Mouse (Mus musculus) stomach, embryonic 14.5 days (tissue): ENCODE measurements around the gene Trnau1ap. TPM values are rescaled to one million over a fixed set of nuclear protein-coding genes. Genes with fewer than 3 reads are reported as not detected.

ENCODE experiments used
- ATAC-seq: fragments of 200-750 bp; cut with Nextera tagmentation; 2 replicates; pipeline ENCODE4 v1.8.0; 2017; ENCODE audit warnings: low read depth, moderate TSS enrichment; ENCODE audit not compliant: insufficient number of reproducible peaks, insufficient read depth, low FRiP score
- H3K27ac ChIP-seq: fragments of 300-500 bp; sonication (generic); 2 replicates; pipeline ENCODE4 v1.5.1; 2014; ENCODE audit warnings: mild to moderate bottlenecking, low read length, moderate library complexity, mixed read lengths
- H3K27me3 ChIP-seq: fragments of 300-500 bp; sonication (generic); 2 replicates; pipeline ENCODE4 v1.6.1; 2014; ENCODE audit warnings: low read length, control low read depth, mixed read lengths; ENCODE audit not compliant: control insufficient read depth, insufficient read depth
- H3K36me3 ChIP-seq: fragments of 300-500 bp; sonication (generic); 2 replicates; pipeline ENCODE4 v1.6.1; 2014; ENCODE audit warnings: mild to moderate bottlenecking, control low read depth, low read length, moderate library complexity, mixed read lengths; ENCODE audit not compliant: control insufficient read depth, insufficient read depth
- H3K4me1 ChIP-seq: fragments of 300-500 bp; sonication (generic); 2 replicates; pipeline ENCODE4 v1.6.1; 2014; ENCODE audit warnings: low read length, control low read depth, mixed read lengths; ENCODE audit not compliant: control insufficient read depth, insufficient read depth
- H3K4me2 ChIP-seq: fragments of 300-500 bp; sonication (generic); replicated peaks from 2 replicates; pipeline ENCODE4 v1.6.1; 2014; ENCODE audit warnings: low read depth, low read length, control low read depth
- H3K4me3 ChIP-seq: fragments of 300-500 bp; sonication (generic); 2 replicates; pipeline ENCODE4 v1.5.1; 2014; ENCODE audit warnings: low read depth, low read length, control low read depth
- H3K9ac ChIP-seq: fragments of 300-500 bp; sonication (generic); replicated peaks from 2 replicates; pipeline ENCODE4 v1.6.1; 2014; ENCODE audit warnings: low read depth, mild to moderate bottlenecking, control low read depth, low read length, moderate library complexity, mixed read lengths
- H3K9me3 ChIP-seq: fragments of 300-500 bp; sonication (generic); 2 replicates; pipeline ENCODE4 v1.6.1; 2016; ENCODE audit warnings: low read depth, low read length, control low read depth; ENCODE audit not compliant: control insufficient read depth
- WGBS: fragments of 180-500 bp; shearing (Covaris S2); extraction: QIAGEN DNeasy Blood & Tissue Kit; methylation state at CpG from one replicate; pipeline ENCODE4 v1.1.7; 2014; 5-methylcytosine and 5-hydroxymethylcytosine counted together
- polyA plus RNA-seq: library from polyadenylated mRNA; unstranded; fragments of >200 nt; fragmentation: Nextera tagmentation; extraction: Ambion mirVana; gene quantifications from 2 replicates; pipeline ENCODE4 v1.2.1, GENCODE M21; 2014

Trnau1ap gene
- polyA plus RNA-seq, result 68.3 and 74.8 TPM in 2 replicates

- WGBS, result under 1% methylated on average over 52 of the region's 52 CpGs
- peak within 1 kb of the TSS; percentile 82 for H3K9ac ChIP-seq
- H3K4me1 ChIP-seq, result 0 out of 2 replicates have a peak, but pooled peaks cover 8% of the 10 kb centered on the region
- H3K36me3 ChIP-seq, result peaks cover 39% of the 10 kb centered on the region
- peak within 1 kb of the TSS; percentile 83 for H3K4me2 ChIP-seq
- H3K4me3 ChIP-seq, result peak within 1 kb of the TSS; percentile 79
- no peaks in the 10 kb centered on the region for H3K27me3 ChIP-seq
- peak within 1 kb of the TSS; percentile 87 for H3K27ac ChIP-seq
- H3K9me3 ChIP-seq, result no peaks in the 10 kb centered on the region
- peak; percentile 93 for ATAC-seq
Observed at GRCm38 (mm10) chr4:132329115-132329834, at the start of gene Trnau1ap. Gene Trnau1ap, minus strand, starts transcription at chr4:132329538.

DNA sequence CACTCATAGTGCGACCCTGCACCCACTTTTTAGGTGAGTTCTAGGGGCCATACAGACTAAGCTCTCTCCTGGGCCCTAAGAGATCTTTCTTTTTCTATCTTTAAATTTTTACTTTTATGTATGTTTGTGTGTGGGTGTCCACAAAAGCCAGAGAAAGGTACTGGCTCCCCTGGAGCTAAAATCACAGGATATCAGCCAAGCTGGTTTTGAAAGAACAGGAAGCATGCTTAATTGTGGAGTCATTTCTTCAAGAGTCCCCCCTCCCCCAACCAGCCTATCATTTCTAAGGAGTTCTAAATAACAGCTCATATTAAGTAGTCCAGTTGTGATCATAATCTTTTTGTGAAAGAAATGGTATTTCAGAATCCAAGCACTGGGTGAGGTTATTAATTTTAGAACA lies 44.5 kb upstream of the Trnau1ap start:
- Histone ChIP-seq H3K27ac (no peak overlapping the region), H3K9me3 (no peaks in the 10 kb centered on the region), H3K4me2 (no peak overlapping the region), H3K4me1 (no peaks in the 10 kb centered on the region), H3K27me3 (no peaks in the 10 kb centered on the region), H3K36me3 (peaks cover 52% of the 10 kb centered on the region), H3K4me3 (no peak overlapping the region), H3K9ac (no peak overlapping the region)
- no peak for ATAC-seq
- 93% methylated on average over 1 of the region's 1 CpGs for WGBS

GRCm38 (mm10) chr4:132369953-132370750 lies 40.8 kb upstream of the Trnau1ap start:
- Histone ChIP-seq H3K9me3 (no peaks in the 10 kb centered on the region), H3K4me3 (no peak overlapping the region), H3K27ac (no peak overlapping the region), H3K4me1 (no peaks in the 10 kb centered on the region), H3K36me3 (peaks cover 56% of the 10 kb centered on the region), H3K9ac (no peak overlapping the region), H3K4me2 (no peak overlapping the region), H3K27me3 (no peaks in the 10 kb centered on the region)
- 80% methylated on average over 8 of the region's 8 CpGs for WGBS
- no peak for ATAC-seq

DNA sequence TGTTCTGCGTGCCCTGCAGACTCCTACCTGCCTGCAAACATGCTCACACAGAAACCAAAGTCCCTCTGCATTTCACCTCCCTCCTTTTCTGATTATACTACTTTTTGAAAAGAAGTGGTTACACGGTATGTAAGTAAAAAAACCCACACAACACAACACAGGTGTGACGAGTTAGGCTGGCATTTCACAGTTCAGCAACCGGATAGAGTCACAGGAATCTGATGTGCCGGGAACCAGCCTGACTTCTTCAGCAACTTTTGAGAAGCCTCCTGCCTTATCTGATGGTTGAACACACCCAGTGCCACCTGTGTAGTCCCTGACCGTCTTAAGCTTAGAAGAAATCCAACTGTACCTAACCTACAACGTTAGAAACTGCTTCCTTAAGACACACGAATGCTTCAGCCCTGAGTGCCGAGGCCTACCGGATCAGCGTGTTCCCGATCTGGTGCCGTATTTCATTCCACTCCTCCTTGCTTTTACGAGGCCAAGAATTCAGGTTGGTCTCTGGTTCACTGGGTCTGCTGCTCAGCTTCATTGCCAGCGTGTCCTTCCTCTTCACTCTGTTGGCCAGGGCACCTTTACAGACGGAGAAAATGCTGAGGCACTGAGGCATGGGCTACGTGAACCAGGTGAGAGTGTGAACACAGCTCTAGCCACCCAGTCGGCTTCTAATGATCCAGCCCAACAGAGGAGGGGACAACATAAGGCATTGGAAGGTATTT lies 38.3 kb upstream of the Trnau1ap start:
- H3K9me3 ChIP-seq, result no peaks in the 10 kb centered on the region
- peaks cover 68% of the 10 kb centered on the region for H3K36me3 ChIP-seq
- H3K27me3 ChIP-seq, result no peaks in the 10 kb centered on the region
- H3K4me2 ChIP-seq, result no peak overlapping the region
- no peak overlapping the region for H3K27ac ChIP-seq
- WGBS, result 91% methylated on average over 18 of the region's 18 CpGs
- ATAC-seq, result no peak
- no peak overlapping the region for H3K4me3 ChIP-seq
- H3K4me1 ChIP-seq, result no peaks in the 10 kb centered on the region
- no peak overlapping the region for H3K9ac ChIP-seq

GRCm38 (mm10) chr4:132365450-132366060 lies 36.2 kb upstream of the Trnau1ap start:
- Histone ChIP-seq H3K4me1 (no peaks in the 10 kb centered on the region), H3K27ac (no peak overlapping the region), H3K9ac (no peak overlapping the region), H3K27me3 (no peaks in the 10 kb centered on the region), H3K4me2 (no peak overlapping the region), H3K4me3 (no peak overlapping the region), H3K36me3 (peaks cover 67% of the 10 kb centered on the region), H3K9me3 (no peaks in the 10 kb centered on the region)
- no peak for ATAC-seq
- WGBS, result 56% methylated on average over 13 of the region's 13 CpGs

- WGBS, result 94% methylated on average over 11 of the region's 11 CpGs
- Histone ChIP-seq H3K4me3 (no peak overlapping the region), H3K27me3 (no peaks in the 10 kb centered on the region), H3K27ac (no peak overlapping the region), H3K36me3 (peaks cover 66% of the 10 kb centered on the region), H3K4me2 (no peak overlapping the region), H3K4me1 (no peaks in the 10 kb centered on the region), H3K9me3 (no peaks in the 10 kb centered on the region), H3K9ac (no peak overlapping the region)
- no peak for ATAC-seq
Observed at GRCm38 (mm10) chr4:132363487-132363886, 34.1 kb upstream of the Trnau1ap start.

- Histone ChIP-seq H3K4me3 (no peak overlapping the region), H3K27me3 (no peaks in the 10 kb centered on the region), H3K36me3 (peaks cover 59% of the 10 kb centered on the region), H3K9me3 (no peaks in the 10 kb centered on the region), H3K4me2 (no peak overlapping the region), H3K27ac (no peak overlapping the region), H3K4me1 (no peaks in the 10 kb centered on the region), H3K9ac (no peak overlapping the region)
- 89% methylated on average over 3 of the region's 4 CpGs for WGBS
- no peak for ATAC-seq
Observed at GRCm38 (mm10) chr4:132359510-132359909, 30.2 kb upstream of the Trnau1ap start.

DNA sequence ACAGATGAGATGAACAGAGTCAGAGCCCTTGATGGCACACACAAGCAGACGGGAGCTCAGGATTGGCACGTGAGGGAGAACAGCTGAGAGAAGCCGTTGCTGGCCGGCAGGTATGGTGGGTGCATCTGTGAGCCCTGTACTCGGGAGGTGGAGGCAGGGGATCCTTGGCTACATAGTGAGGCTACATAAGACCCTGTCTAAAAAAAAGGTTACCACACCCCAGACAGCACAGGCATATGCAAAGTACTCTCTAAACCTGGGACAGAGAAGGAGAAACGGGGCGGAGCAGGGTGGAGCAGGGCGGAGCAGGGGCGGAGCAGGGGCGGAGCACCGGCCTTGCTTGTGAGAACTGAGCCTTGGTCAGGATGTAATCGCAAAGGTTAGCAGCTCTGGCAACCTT lies 26.8 kb upstream of the Trnau1ap start:
- Histone ChIP-seq H3K9ac (no peak overlapping the region), H3K4me3 (no peak overlapping the region), H3K27me3 (no peaks in the 10 kb centered on the region), H3K36me3 (peaks cover 45% of the 10 kb centered on the region), H3K9me3 (no peaks in the 10 kb centered on the region), H3K27ac (no peak overlapping the region), H3K4me1 (peaks cover 8% of the 10 kb centered on the region; the same call in 1 of the 2 replicates), H3K4me2 (no peak overlapping the region)
- 0 out of 2 replicates have a peak, but pooled peaks have one; percentile 40 for ATAC-seq
- WGBS, result 39% methylated on average over 12 of the region's 12 CpGs
